Mouse (Mus musculus) kidney, adult 8-10 months (tissue): Measurements from ENCODE around the gene Cxcl12.

Source experiments
- DNase-seq, 2 experiments: peaks; one replicate each; pipeline ENCODE4 v3.0.0; 2022

The Cxcl12 gene

GRCm38 (mm10) chr6:117175113-117175793 lies 6.9 kb downstream of the Cxcl12 start:
- DNase-seq = no peak

GRCm38 (mm10) chr6:117176406-117176805 lies 8.1 kb downstream of the Cxcl12 start:
- DNase-seq = no peak

GRCm38 (mm10) chr6:117180303-117180702 lies 12.0 kb downstream of the Cxcl12 start:
- DNase-seq = no peak

GRCm38 (mm10) chr6:117185381-117185780 lies 17.0 kb downstream of the Cxcl12 start:
- no peak for DNase-seq

- DNase-seq = no peak
Measured at GRCm38 (mm10) chr6:117190453-117190852, 22.1 kb downstream of the Cxcl12 start.

- no peak for DNase-seq
Measured at GRCm38 (mm10) chr6:117191741-117192140, 23.4 kb downstream of the Cxcl12 start.

- DNase-seq = no peak
Measured at GRCm38 (mm10) chr6:117192678-117193077, 24.3 kb downstream of the Cxcl12 start.

GRCm38 (mm10) chr6:117195270-117195669 lies 26.9 kb downstream of the Cxcl12 start:
- no peak for DNase-seq

- DNase-seq = no peak
Measured at GRCm38 (mm10) chr6:117198871-117199270, 30.5 kb downstream of the Cxcl12 start.

- DNase-seq = no peak
Measured at GRCm38 (mm10) chr6:117199718-117200117, 31.4 kb downstream of the Cxcl12 start.

- DNase-seq = no peak
Measured at GRCm38 (mm10) chr6:117200916-117201315, 32.6 kb downstream of the Cxcl12 start.

GRCm38 (mm10) chr6:117201396-117201795 lies 33.1 kb downstream of the Cxcl12 start:
- DNase-seq = no peak

GRCm38 (mm10) chr6:117201859-117202258 lies 33.5 kb downstream of the Cxcl12 start:
- no peak for DNase-seq

- DNase-seq = no peak
Measured at GRCm38 (mm10) chr6:117202856-117203400, 34.6 kb downstream of the Cxcl12 start.

- DNase-seq = no peak
Measured at GRCm38 (mm10) chr6:117204112-117204511, 35.8 kb downstream of the Cxcl12 start.

GRCm38 (mm10) chr6:117206834-117207233 lies 38.5 kb downstream of the Cxcl12 start:
- no peak for DNase-seq

- DNase-seq = peak in 1 of 2 experiments; percentile 13
Measured at GRCm38 (mm10) chr6:117207289-117207688, 39.0 kb downstream of the Cxcl12 start.

GRCm38 (mm10) chr6:117210086-117210485 lies 41.8 kb downstream of the Cxcl12 start:
- DNase-seq = no peak

- DNase-seq = no peak
Measured at GRCm38 (mm10) chr6:117210536-117210935, 42.2 kb downstream of the Cxcl12 start.

GRCm38 (mm10) chr6:117214506-117214905 lies 46.2 kb downstream of the Cxcl12 start:
- DNase-seq = no peak

- DNase-seq = no peak
Measured at GRCm38 (mm10) chr6:117218442-117219299, 50.3 kb downstream of the Cxcl12 start.

- DNase-seq = no peak
Measured at GRCm38 (mm10) chr6:117219300-117219680, 51.0 kb downstream of the Cxcl12 start.

- DNase-seq = no peak
Measured at GRCm38 (mm10) chr6:117219911-117220481, 51.7 kb downstream of the Cxcl12 start.
